Mouse (Mus musculus): ENCODE measurements around the gene Mlst8. TPM values are rescaled to one million over a fixed set of nuclear protein-coding genes. Genes with fewer than 3 reads are reported as not detected.

The Mlst8 gene
- total RNA-seq, 4 experiments from 2014 or later, result 8.2 to 11.3 (median 9.6) TPM

DNA sequence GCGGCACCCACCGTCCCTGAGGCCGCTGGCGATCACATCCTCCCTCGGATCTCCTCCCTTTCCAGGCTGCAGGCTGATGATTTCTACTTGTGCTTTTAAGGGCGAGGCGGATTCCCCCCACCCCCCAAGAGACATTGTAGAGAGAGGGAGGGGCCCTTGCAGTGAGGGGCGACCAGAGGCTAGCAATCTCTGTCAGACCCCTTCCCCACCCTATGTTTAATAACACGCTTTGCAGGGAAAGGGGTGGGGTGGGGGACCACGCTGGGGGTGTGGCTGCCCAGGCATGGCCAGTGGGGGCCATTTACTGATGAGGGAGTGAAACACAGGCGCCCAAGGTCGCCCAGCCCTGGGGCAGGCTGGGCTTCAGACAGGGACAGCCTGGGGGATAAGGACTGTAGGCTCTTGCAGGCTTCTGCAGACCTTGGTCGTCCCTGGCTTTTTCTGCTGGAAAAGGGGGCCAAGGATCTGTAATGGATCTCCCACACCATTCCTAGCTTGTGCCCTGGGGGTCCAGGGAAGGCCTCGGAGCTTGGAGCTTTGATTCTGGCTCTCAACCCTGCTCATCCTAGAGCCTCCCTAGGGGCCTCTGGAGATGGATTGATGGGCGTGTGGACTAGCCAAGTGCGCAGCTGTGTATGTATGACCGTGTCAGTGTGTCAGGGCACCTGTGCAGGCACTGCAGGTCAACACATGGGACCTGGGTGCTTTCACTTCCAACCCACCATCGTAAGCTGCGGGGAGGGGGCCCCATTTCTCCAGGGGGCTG lies 10.6 kb upstream of the Mlst8 start:
- no peak for DNase-seq (ENCODE audit: low spot score in 2 of 2)

DNA sequence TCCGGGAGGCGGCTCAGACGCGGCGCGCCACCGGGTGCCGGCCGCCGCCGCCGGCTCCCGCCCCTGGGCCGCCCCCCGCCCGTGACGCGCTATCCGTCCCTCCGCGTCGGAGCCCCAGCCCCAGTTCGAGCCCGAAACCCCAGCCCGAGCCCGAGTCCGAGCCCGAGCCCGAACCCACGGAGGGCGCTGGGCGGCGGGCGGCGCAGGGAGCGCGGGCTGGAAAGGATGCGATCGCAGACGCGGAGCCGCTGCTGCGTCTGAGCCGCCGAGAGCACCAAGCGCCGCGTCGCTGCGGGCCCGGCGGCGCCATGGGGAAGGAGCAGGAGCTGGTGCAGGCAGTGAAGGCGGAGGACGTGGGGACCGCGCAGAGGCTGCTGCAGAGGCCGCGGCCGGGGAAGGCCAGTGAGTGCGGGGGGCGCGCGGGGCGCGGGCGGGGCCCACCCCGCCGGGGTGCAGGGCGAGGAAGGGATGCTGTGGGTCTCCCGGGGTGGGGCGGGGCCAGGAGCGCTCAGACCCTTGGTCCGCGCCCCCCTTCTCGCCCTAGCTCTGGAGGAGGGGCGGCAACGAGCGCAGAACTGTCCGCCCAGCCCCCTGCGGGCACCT lies 9.9 kb upstream of the Mlst8 start:
- no peak for DNase-seq (ENCODE audit: low spot score in 2 of 2)

DNA sequence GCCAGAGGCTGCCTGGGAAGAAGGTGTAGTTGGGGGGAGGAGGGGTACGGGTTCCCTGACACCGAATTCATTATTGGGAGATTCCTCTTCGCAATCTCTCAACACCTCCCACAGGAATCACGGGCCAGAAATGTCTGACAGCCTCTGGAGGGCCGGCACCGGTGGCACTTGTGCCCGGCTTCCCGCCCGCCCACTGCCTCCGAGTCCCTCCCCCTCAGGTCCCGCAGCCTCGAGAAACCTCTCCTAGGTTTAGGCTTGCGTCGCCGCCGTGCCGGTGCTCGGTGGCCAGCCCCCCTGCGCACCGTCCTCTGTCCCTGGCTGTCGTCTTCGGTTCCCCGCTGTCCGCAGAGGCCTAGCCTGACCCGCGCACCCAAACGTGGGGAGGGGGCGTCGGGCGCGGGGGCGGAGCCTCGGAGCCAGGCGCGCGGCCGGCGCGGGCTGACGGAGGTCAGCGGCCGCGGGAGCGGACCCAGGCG lies 9.3 kb upstream of the Mlst8 start, which contains the start of gene Caskin1:
Gene Caskin1, plus strand, starts transcription at position 416 of the 476 bp plus-strand sequence.
- no peak for DNase-seq (ENCODE audit: low spot score in 2 of 2)

DNA sequence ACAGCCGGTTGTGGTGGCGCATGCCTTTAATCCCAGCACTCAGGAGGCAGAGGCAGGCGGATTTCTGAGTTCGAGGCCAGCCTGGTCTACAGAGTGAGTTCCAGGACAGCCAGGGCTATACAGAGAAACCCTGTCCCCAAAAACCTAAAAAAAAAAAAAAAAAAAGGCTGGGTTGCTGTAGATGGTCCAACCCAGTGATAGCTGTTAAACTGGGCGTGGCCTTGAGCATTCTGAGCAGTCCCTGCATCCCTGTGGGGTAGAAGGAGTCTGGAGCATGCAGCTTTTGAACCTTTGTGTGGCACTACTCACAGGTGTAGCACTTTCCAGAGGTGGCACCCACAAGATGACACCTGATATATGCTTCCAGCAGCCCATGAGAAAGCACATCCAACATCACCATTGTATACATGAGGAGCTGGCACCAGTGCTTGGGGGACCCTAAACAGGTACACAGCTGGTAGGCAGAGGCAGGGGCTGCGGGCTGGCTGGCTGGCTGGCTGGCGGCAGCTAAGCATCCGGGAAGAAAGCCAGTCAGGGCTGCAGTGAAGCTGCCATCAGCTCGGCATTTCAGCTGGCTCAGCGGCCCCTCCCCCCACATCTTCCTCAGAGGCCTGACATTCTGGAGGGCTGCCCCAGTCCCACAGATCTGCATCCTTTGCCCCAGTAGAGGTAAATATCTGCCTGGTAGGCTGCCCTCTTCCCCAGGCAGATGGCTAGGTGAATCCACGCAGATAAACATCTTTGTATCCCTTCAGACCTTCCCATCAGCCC lies 6.4 kb upstream of the Mlst8 start:
- no peak for DNase-seq (ENCODE audit: low spot score in 2 of 2)

DNA sequence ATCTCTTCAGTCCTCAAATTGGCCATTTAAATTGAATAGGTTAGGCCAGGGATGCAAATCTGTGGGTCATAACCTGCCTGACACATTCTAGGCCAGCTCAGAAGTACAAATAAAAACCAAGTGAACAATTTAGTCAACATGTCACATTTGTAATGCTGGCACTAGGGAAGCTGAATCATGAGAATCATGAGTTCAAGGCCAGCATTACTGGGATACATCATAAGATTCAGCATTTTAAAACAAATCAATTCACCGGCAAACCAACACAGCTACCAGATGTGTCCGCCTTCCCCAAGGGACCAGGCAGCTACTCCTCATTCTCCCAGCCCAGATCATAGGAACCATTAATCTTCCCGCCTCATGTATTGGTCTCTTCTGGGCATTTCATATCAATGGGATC lies 4.6 kb upstream of the Mlst8 start:
- no peak for DNase-seq (ENCODE audit: low spot score in 2 of 2)

DNA sequence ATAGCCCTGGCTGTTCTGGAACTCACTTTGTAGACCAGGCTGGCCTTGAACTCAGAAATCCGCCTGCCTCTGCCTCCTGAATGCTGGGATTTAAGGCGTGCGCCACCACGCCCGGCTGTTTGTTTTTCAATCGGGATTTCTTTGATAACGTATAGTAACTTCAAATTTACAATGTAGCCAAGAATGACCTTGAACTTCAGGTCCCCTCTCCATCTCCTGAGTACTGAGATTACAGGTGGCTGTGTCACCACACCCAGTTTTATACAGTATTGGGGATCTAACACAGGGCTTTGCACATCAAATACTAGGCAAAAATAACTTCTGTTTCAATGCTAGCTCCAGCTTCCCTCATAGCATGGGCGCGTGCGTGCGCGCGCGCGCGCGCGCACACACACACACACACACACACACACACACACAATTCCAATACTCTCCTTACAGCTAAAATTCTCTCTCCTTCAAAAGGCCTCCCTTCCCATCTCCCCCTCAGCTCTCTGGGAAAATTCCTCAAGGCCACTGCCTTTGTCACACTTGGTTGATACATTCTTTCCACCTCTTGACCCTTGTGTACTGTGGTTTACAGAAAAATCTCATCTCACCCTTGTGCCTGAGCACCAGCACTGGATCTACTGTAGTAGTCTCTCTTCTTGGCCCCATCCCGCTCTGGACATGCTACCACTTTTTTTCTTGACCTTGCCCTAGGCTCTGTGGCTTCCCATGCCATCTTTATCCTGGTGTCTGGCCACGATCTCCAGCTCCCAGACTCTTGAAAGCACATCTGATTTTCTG lies 2.3 kb upstream of the Mlst8 start:
- DNase-seq (ENCODE audit: low spot score in 2 of 2), result no peak

DNA sequence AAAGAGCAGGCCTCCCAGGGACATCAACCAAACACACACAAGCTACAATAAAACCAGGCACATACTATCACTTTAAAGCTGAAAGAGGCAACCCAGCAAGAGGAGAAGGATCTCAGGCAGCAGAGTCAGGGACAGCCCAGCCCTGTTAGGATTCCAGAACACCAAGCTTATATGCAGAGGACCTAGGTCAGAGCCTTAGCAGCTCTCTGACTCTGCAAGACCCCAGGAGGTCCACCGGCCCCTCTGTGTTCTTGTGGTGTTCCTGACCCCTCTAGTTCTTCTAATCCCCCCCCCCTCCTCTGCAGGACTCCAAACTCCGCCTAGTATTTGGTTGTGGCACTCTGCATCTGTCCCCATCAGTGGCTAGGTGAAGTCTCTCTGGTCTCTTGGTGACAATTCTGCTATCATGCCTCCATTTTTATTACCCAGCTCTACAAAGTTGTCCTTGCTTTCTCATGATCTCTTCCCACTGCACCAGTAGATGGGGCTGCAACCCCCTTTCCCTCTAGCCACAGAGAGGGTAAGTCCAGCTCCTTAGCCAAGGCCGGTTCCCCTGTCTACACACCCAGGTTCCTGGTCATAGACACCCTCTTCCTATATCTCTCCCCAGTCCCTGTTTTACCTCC lies 1.4 kb upstream of the Mlst8 start:
- no peak for DNase-seq (ENCODE audit: low spot score in 2 of 2)

DNA sequence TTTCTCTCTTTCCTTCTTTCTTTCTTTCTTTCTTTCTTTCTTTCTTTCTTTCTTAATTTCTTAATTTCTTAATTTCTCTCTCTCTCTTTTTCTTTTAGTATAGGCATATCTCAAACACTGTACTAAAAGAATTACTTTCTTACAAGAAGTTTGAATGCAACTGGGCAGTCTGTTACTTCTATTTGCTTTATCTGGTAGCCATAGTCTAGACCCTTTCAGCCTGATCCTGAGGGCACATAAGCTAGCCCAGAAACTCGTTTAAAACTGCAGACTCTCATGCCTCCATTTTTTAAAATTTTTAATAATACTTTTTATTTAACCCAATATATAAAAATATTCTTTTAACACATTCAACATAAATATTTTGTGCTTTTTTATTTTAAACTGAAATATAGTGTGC lies 553 bp upstream of the Mlst8 start:
- no peak for DNase-seq (ENCODE audit: low spot score in 2 of 2)

DNA sequence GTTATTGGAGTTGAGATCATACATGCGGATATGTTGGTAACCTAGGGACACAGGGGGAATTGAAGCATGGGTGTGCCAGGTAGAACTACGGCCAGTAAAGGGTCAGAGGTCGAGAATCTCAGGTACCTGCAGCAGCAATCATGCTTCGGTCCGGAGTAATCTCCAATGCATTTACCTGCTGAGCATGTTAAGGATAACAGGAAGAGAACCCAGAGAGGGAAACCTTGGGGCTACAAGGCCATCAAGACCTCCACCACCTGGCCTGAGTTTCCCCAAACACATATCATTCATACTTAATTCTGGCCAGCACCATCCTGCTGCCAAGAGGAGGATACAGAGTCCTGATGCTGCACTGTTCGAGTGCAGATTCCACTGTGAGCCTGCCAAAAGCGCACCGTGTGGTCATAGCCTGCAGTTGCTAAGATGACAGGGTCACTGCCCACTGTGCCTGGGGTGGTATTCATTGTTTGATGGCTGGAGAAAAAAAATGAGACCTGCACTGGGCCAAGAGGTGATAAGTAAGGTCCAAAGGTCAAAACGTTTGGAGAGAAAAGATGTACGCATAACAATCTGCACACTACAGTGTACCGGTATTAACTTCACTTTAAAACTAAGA lies 785 bp downstream of the Mlst8 start:
- DNase-seq (ENCODE audit: low spot score in 2 of 2), result no peak

DNA sequence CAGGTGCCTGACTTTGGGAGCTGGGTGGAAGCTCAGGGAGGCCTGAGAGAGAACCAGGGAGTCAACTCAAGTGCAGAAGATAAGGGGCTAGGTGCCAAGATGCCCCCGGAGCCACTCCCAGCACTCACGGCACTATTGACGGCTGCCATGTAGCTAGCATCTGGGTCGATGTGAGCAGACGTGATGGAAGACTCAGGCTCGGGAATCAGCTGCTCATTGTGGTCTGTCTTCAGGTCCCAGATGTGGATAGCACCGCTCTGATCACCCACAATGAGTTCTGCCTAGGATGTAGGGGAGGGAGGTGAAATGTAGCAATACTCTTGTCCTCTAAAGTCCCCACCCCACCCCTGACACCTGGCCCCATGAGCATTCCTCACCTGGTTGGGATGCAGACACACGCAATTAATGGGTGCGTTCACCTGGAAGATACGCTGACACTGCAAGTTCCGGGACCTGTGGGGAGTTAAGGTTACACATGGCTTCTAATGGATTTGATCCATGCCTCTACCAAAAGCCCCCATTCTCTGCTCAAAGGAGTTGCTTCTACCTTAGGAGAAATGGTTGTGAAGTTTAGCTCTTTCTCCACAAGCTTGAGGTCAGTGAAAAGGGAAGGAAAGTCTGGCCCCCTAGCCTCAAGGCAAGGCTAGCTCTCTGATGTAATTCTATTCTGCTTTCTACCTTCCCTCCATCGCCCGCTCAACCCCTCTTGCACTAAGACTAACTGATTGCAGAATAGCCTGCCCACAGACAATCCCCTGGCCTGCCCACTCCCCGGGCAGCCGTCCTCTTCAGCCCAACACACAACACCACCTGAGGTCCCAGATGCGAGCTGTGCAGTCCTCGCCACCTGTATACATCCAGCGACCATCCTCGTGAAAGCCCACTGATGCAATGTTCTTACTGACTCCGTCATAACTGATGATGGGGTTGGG lies 1.6 kb downstream of the Mlst8 start:
- no peak for DNase-seq (ENCODE audit: low spot score in 2 of 2)

DNA sequence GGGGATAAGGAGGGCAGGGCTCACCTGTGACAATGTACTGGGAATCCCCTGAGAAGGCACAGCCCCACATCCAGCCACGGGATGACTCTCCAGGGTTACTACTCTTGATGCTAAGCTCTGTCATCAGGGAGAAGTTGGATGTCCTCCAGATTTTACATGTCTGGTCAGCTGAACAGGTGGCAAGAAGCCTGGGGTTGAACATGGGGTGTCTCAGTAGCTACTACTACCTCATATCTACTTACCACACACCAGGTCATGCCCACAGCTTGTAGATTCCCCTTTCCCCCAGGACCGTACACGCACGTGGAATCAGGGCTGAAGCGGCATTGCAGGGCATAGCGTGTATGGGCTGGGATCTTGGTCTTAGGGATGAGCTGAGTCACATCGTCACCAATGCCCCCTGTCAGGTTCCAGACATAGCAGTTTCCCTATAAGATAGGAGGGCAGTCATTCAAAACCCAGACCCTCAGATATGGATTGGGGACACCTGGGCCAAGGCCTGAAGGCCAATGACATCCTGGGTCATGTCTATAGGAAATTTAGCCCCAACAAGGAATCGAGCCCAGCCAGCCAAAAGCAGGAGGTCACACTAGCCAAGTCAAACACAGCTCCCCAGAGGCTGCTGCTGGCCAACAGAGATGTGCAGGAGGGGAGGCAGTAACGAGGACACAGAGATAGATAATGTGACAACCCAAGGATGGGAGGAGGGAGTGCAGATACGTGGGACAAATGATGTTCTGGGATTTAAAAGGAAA lies 2.7 kb downstream of the Mlst8 start:
- no peak for DNase-seq (ENCODE audit: low spot score in 2 of 2)

DNA sequence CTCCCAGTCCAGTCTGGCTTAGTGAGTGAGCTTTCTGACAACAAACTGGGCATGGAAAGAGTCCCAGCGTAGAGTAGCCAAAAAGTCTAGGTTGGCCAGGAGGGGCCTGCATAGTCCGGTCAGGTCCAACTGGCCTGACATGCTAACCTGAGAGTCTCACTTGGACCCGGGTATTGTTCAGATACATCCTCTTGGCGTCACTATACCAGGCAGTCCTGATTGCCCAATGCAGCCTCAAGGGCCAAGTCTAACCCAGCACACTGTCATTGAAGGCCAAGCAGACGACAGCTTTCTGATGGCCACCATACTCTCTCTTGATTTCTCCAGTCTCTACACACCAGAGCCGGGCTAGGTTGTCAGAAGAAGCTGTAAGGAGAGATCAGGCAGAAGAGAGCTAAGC lies 3.3 kb downstream of the Mlst8 start:
- no peak for DNase-seq (ENCODE audit: low spot score in 2 of 2)

DNA sequence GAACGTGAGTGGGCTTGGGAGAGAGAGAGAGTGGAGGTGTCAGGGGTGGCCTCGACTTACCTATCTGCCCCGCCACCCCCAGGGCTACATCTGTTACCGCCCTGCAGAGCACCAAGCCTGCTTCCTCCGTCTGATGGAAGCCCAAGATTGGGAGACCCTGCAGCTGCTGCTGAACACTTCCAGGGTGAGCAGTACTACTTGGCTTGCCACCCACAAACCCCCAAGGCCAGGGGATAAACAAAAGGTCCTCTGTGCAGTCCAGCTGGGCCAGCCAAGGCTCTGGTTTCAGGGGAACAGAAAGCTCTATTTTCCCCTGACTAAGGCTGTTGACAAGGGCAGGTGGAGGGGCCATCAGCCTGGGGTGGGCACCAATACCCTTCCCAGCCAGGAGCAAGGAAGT lies 4.3 kb downstream of the Mlst8 start:
- no peak for DNase-seq (ENCODE audit: low spot score in 2 of 2)

DNA sequence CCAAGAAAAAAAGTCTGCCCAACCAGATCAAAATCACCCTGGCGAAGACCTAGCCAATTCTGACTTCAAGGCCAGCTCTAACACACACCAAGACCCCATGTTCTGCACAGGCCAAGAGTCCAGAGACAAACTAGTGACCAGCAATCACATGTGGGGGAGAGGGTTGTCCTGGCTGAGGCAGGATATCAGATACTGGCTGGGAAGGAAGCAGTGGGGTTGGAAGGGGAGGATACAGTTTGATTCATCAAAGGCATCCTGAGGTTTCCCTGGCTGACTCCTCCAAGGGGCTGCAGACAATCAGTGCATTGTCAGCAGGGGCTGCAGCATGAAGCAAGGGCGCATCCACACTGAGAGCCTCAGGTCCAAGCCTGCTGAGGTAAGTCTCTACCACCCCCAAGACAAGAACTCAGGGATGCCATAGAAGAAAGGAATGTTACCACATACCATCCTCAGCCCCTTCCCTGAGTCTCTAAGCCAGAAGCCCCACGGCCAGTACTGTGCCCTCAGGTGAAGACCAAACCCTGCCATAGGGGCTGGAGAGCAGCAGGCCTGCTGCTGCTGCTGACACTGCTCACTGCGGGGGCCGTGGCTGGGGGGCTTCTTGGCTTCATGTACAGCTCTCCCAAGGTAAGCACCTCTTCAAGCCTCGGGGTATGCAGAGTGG lies 5.1 kb downstream of the Mlst8 start, which contains the start of gene Bricd5:
Gene Bricd5, plus strand, starts transcription at position 273 of the 664 bp plus-strand sequence.
- no peak for DNase-seq (ENCODE audit: low spot score in 2 of 2)

DNA sequence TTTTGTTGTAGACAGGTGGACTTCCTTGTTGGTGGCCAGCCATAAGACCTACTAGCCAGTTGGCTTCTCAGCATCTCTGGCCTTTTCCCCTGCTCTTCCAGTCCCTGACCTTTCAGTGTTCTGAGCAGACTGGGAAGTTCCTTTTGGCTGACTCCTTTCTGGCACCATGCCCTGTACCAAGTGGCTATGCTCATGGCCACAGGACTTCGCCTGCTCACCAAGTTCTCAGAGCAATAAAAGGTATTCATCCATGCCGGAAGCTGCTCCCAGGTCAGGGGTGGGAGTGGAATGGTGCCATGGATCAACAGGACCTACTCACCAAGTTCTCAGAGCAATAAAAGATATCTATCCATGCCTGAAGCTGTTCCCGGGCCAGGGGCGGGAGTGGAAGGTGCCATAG lies 6.4 kb downstream of the Mlst8 start:
- DNase-seq (ENCODE audit: low spot score in 2 of 2), result peak; percentile 52 to 69

DNA sequence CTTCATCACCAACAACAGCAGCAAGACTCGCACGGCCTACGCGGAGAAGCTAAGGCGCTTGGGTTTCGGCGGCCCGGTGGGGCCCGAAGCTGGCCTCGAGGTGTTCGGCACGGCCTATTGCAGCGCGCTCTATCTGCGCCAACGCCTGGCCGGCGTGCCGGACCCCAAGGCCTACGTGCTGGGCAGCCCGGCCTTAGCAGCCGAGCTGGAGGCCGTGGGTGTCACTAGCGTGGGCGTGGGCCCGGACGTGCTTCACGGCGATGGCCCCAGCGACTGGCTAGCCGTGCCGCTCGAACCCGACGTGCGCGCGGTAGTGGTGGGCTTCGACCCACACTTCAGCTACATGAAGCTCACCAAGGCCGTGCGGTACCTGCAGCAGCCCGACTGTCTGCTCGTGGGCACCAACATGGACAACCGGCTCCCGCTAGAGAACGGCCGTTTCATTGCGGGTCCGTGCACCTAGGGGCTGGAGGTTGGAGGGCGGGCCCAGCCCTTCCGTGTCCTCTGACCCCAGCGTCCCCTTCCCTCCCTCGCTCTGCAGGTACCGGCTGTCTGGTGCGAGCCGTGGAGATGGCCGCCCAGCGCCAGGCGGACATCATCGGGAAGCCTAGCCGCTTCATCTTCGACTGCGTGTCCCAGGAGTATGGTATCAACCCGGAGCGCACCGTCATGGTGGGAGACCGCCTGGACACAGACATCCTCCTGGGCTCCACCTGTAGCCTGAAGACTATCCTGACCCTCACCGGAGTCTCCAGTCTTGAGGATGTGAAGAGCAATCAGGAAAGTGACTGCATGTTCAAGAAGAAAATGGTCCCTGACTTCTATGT lies 8.0 kb downstream of the Mlst8 start:
- DNase-seq (ENCODE audit: low spot score in 2 of 2), result peak in 1 of 2 experiments; percentile 42

All from gastrocnemius, adult 8-10 months (tissue).